Mouse (Mus musculus) spleen, adult 2 months (tissue): Measurements from ENCODE around the gene Lrwd1. TPM values are rescaled to one million over a fixed set of nuclear protein-coding genes. Genes with fewer than 3 reads are reported as not detected.

Experiments
- DNase-seq, 2 experiments: peaks; one replicate each; pipeline versions ENCODE4 v3.0.0 to v3.0.0-alpha.2; 2012 to 2021; ENCODE audit warnings: low spot score in 2 of 2, low read depth in 1 of 2
- H3K27ac ChIP-seq: fragments of 200-500 bp; 2 replicates; pipeline ENCODE4 v1.5.1; 2012; ENCODE audit warnings: low read length, inconsistent platforms; ENCODE audit not compliant: insufficient read depth
- H3K27me3 ChIP-seq: fragments of 200-500 bp; 2 replicates; pipeline ENCODE4 v1.6.1; 2012; ENCODE audit warnings: mild to moderate bottlenecking, moderate library complexity, low read length, inconsistent platforms; ENCODE audit not compliant: control insufficient read depth, insufficient read depth
- H3K36me3 ChIP-seq: fragments of 200-500 bp; 2 replicates; pipeline ENCODE4 v1.6.1; 2012; ENCODE audit warnings: mild to moderate bottlenecking, low read length, inconsistent platforms; ENCODE audit not compliant: control insufficient read depth, insufficient read depth
- H3K4me1 ChIP-seq: fragments of 200-500 bp; 2 replicates; pipeline ENCODE4 v1.6.1; 2011; ENCODE audit warnings: inconsistent platforms; ENCODE audit not compliant: control insufficient read depth, insufficient read depth, insufficient read length
- H3K4me3 ChIP-seq: fragments of 200-500 bp; 2 replicates; pipeline ENCODE4 v1.5.1; 2011; ENCODE audit warnings: mild to moderate bottlenecking, inconsistent platforms; ENCODE audit not compliant: insufficient read depth, insufficient read length; ENCODE audit errors: extremely low read depth
- CTCF ChIP-seq: fragments of 200-500 bp; IDR thresholded peaks from 2 replicates; pipeline ENCODE4 v1.5.1; 2011; ENCODE audit warnings: mild to moderate bottlenecking, inconsistent platforms; ENCODE audit not compliant: insufficient read depth, insufficient read length, insufficient replicate concordance; ENCODE audit errors: extremely low read depth
- POLR2A ChIP-seq: fragments of 200-500 bp; IDR thresholded peaks from 2 replicates; pipeline ENCODE4 v1.6.1; 2011; ENCODE audit warnings: low read depth, low read length, inconsistent platforms
- WGBS: fragments of 180-500 bp; shearing (Covaris S2); methylation state at CpG from one replicate; pipeline ENCODE4 v1.1.7; 2018; 5-methylcytosine and 5-hydroxymethylcytosine counted together
- polyA plus RNA-seq: library from polyadenylated mRNA; depleted of rRNA; stranded (reverse); fragments of >200 nt; gene quantifications from 2 replicates; pipeline ENCODE4 v1.2.3, GENCODE M21; 2012

The Lrwd1 gene
- polyA plus RNA-seq, 1 experiment: 39.5 TPM

DNA sequence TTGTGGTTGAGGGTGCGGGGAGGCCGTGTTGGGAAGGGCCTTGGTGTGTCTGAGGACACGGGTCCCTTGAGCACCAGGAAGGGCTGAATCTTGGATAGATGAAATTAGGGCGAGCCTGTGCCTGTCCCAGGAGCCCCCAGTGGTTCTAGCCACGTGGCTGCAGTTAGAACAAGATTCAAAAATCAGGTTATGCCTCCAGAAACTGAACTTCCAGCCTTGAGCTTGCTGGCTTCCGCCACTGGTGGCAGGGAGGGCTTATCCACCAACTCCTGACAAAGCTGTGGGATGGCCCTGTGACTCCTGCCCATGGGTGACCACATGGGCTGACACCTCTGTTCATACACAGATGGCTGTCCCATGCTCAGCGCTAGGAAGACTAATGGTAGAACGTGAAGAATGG lies 11.8 kb upstream of the Lrwd1 start:
- Histone ChIP-seq H3K27me3 (no peaks in the 10 kb centered on the region), H3K4me1 (peaks cover 33% of the 10 kb centered on the region; the same call in 1 of the 2 replicates), H3K4me3 (no peak overlapping the region), H3K27ac (peak overlapping the region; percentile 87), H3K36me3 (no peaks in the 10 kb centered on the region)
- no peak for DNase-seq
- 58% methylated on average over 8 of the region's 8 CpGs for whole genome bisulfite sequencing
- TF ChIP-seq POLR2A (no peak), CTCF (no peak)

DNA sequence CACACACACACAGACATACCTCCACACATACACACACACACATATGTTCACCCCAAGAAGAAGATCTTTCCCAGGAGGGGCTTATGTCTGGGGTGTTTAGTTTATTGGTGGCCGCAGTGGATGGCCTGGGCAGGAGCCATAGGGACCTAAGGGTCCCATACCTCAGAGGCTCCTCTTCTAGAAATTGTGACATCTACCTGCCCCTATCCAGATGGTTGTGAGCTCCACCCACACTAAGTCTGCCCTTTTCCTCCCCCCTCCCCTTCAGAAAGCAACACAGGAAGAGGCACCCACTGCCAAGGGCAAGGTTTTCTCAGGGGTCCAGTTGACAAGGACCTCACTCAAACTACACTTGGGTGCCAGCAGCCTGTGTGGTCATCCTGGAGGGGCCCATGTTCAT lies 11.1 kb upstream of the Lrwd1 start:
- DNase-seq: peak in 1 of 2 experiments; percentile 66
- 61% methylated on average over 1 of the region's 1 CpGs for WGBS
- Histone ChIP-seq H3K4me1 (peaks cover 33% of the 10 kb centered on the region; the same call in 1 of the 2 replicates), H3K4me3 (peak overlapping the region; percentile 41), H3K27me3 (no peaks in the 10 kb centered on the region), H3K36me3 (no peaks in the 10 kb centered on the region), H3K27ac (peak overlapping the region; percentile 87)
- TF ChIP-seq CTCF: no peak

DNA sequence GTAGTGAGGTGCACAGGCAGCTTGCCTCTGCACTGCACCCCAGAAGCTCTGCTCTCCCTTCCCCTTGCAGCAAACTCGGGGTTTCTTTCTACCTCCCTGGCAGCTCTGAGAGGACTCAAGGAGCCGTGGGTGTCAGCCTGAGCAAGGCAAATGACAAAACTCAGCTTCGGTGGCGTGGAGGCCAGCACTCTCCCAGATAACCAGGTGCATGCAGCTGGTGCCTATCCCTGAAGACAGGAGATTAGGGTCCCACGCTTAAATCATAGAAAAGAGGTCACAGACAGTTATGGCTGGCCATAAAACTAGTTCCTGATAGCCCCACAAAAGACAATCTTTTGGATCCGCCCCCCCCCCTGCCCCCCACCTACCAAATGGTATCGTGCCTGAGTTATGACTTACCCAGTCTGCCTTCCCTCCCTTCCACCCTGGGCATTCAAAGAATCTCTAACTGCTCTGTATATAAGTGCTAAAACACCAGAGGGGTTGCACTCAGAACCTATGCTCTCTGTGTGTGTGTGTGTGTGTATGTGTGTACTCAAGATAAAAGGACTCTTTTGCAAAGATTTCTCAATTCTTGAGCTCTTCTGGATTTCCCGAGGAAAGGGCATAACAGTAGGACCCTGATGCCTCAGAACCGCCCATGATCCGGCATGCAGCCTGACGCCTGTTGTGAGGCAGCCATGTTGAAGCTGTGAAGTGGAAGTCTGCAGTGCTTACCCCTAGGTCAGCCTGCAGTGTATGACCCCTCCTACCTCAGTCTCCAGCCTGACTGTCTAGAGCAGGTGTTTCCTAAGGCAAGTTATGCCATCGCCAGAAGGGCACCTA lies 8.9 kb upstream of the Lrwd1 start:
- WGBS: 62% methylated on average over 12 of the region's 12 CpGs
- H3K36me3 ChIP-seq: peaks cover 14% of the 10 kb centered on the region

DNA sequence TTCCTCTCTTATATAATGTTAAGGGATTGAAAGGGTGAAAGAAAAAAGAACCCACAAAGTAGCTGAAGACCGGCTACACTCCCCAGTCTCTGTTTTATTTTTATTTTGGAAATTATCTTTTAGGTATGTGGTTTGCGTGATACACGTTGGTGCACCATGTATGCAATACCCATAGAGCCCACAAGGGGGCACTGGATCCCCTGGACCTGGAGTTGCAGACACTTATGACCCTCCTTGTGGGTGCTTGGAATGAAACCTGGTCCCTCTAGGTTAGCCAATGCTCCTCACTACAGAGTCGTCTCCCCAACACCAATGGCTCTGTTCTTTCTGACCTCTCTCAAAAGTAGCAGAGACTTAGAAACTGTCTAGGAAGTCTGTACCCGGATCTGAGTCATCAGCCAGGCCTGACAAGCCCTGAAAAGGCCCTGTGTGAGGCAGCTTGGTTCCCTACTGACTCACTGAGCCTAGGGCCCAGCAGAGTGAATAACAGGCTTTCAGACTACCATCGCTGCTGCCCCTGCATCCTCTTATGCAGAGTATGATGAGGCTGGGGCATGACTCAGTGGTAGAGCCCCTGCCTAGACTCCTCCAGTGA lies 7.4 kb upstream of the Lrwd1 start:
- H3K27ac ChIP-seq: no peak overlapping the region
- TF ChIP-seq CTCF (peak; percentile 13; the same call in 1 of the 2 replicates), POLR2A (no peak)
- no peak overlapping the region for H3K4me3 ChIP-seq
- WGBS: 87% methylated on average over 6 of the region's 6 CpGs
- peaks cover 22% of the 10 kb centered on the region for H3K36me3 ChIP-seq
- peaks cover 20% of the 10 kb centered on the region; the same call in 1 of the 2 replicates for H3K4me1 ChIP-seq
- DNase-seq: no peak
- H3K27me3 ChIP-seq: no peaks in the 10 kb centered on the region

More for the DNA sequence above, 8.9 kb upstream of the Lrwd1 start:
- TF ChIP-seq POLR2A: no peak
- TF ChIP-seq CTCF: no peak
- peak overlapping the region; percentile 16; the same call in 1 of the 2 replicates for H3K4me3 ChIP-seq
- peaks cover 33% of the 10 kb centered on the region; the same call in 1 of the 2 replicates for H3K4me1 ChIP-seq
- H3K27ac ChIP-seq: peak overlapping the region; percentile 18
- H3K27me3 ChIP-seq: no peaks in the 10 kb centered on the region
- DNase-seq: no peak

DNA sequence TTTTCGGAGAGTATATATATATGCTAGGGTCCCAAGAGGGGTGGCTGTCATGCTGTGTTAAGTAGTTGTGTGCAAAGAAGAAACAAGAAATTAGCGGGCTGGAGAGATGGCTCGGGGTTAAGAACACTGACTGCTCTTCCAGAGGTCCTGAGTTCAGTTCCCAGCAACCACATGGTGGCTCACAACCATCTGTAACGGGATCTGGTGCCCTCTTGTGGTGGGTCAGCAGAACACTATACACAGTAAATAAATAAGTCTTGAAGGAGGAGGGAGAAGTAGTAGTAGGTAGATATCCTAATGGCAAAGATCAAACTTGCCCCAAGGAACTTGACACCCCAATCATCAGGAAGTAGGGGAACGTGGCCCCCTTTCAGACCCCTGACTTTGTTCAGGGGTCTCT lies 6.9 kb upstream of the Lrwd1 start:
- Histone ChIP-seq H3K27ac (no peak overlapping the region), H3K4me3 (no peak overlapping the region), H3K4me1 (peaks cover 15% of the 10 kb centered on the region; the same call in 1 of the 2 replicates), H3K36me3 (peaks cover 22% of the 10 kb centered on the region), H3K27me3 (no peaks in the 10 kb centered on the region)
- WGBS: 90% methylated on average over 5 of the region's 5 CpGs
- no peak for TF ChIP-seq POLR2A
- 0 out of 2 replicates have a peak, but pooled peaks have one; percentile 3 for TF ChIP-seq CTCF
- DNase-seq: no peak

DNA sequence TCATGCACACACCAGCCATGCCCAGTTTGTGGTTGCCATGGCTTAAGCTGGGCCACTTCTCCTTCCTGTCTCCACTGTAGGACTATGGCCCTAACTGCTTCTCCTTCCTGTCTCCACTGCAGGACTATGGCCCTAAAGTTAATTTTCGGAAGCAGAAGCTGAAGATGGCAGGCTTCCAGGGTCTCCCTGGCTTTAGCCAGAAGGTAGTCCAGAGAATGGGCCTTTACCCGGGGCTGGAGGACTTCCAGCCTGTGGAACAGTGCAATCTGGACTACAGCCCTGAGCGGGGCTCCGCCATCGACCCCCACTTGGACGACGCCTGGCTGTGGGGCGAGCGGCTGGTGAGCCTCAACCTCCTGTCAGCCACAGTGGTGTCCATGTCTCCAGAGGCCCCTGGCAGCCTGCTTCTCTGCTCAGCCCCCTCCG lies 4.2 kb upstream of the Lrwd1 start:
- TF ChIP-seq POLR2A (no peak), CTCF (no peak)
- H3K27ac ChIP-seq: 0 out of 2 replicates have a peak overlapping the region, but pooled peaks have one; percentile 31
- no peak for DNase-seq

DNA sequence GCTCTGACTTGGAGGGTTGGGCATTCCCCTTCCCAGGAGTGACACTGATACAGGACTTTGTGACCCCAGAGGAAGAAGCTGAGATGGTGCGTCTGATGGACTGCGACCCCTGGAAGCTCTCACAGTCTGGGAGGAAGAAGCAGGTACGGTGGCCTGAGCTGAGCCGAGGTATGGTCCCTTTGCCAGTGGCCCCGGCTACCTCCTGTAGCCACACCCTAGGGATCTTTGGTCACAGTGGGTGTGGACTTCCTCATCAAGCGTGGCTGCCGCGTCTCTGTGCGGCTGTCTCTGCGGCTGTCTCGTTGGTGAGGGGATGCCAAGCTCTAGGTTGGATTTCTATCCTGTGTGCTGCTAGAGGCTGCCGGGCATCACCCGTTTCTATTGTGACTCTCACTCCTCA lies 3.5 kb upstream of the Lrwd1 start:
- Histone ChIP-seq H3K27ac (peak overlapping the region; percentile 31; the same call in 1 of the 2 replicates), H3K27me3 (no peaks in the 10 kb centered on the region), H3K4me1 (peaks cover 5% of the 10 kb centered on the region; the same call in 1 of the 2 replicates), H3K4me3 (no peak overlapping the region), H3K36me3 (peaks cover 22% of the 10 kb centered on the region)
- no peak for DNase-seq
- TF ChIP-seq CTCF: no peak
- TF ChIP-seq POLR2A: no peak
- 78% methylated on average over 13 of the region's 13 CpGs for WGBS

More for the DNA sequence above, 4.2 kb upstream of the Lrwd1 start:
- H3K4me1 ChIP-seq: peaks cover 1% of the 10 kb centered on the region; the same call in 1 of the 2 replicates
- H3K4me3 ChIP-seq: no peak overlapping the region
- no peaks in the 10 kb centered on the region for H3K27me3 ChIP-seq
- peaks cover 22% of the 10 kb centered on the region for H3K36me3 ChIP-seq
- 82% methylated on average over 10 of the region's 10 CpGs for WGBS
